Mouse (Mus musculus) inflammation-experienced regulatory T-cells, adult 6 months (primary cell): Measurements from ENCODE around the gene Plxnb1. TPM values are rescaled to one million over a fixed set of nuclear protein-coding genes. Genes with fewer than 3 reads are reported as not detected.

Experiments used
- ATAC-seq: one replicate; pipeline ENCODE4 v1.8.0; 2017
- polyA plus RNA-seq, 3 experiments: library from polyadenylated mRNA; unstranded; fragments of 100-300 nt; shearing (Covaris generic); gene quantifications; one replicate each; pipeline ENCODE4 v1.2.1; 2017

The Plxnb1 gene
- polyA plus RNA-seq, 3 experiments from 2014 or later = 1.1 to 1.5 (median 1.1) TPM

DNA sequence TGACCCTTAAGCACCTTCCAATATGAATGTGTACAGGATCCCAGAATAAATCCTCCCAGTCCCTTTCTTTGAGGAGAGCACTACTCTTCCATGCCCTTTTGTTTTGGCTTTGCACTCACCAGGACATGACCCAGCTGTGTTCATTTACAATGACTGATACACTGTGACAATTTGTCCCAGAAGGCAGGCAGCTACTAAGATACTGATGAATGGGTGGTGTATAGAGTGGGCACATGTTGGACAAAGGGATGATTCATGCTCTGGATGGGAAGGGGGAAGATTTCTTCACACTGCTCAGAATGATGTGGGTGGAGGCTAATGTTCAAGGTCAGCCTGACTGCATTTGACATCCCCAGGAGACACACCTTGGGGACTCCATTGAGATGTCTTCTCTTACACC is 72.1 kb downstream of the Plxnb1 start:
- ATAC-seq = no peak

Other genes with a start within 250 kb of the Plxnb1 start
- gene Slc26a6, start 242.1 kb upstream of the Plxnb1 start, polyA plus RNA-seq = 10 to 100 TPM in 1 of 3 experiments, 1 to 10 TPM in 2; 7.3 to 12.6 (median 8.2) TPM
- gene Tmem89, start 180.8 kb upstream of the Plxnb1 start, polyA plus RNA-seq = not detected
- gene Uqcrc1, start 158.8 kb upstream of the Plxnb1 start, polyA plus RNA-seq = 100 to 1,000 TPM; 187 to 203 (median 188) TPM
- gene Col7a1, start 141.8 kb upstream of the Plxnb1 start, polyA plus RNA-seq = under 1 TPM in 2 of 3 experiments, not detected in 1; 0.05 to 0.39 TPM
- gene Ucn2, start 109.4 kb upstream of the Plxnb1 start, polyA plus RNA-seq = not detected
- gene Pfkfb4, start 103.6 kb upstream of the Plxnb1 start, polyA plus RNA-seq = 1 to 10 TPM; 2.7 to 4.4 (median 4.2) TPM
- 1,000 to 10,000 TPM; 1,866 to 3,808 (median 3,640) TPM for gene Shisa5, start 56.8 kb upstream of the Plxnb1 start, polyA plus RNA-seq
- gene Trex1, start 35.7 kb upstream of the Plxnb1 start, polyA plus RNA-seq = 10 to 100 TPM; 42.7 to 50.3 (median 49.9) TPM
- gene Atrip, start 21.3 kb upstream of the Plxnb1 start, polyA plus RNA-seq = 10 to 100 TPM; 19.2 to 28.2 (median 24.9) TPM
- gene Ccdc51, start 12.9 kb upstream of the Plxnb1 start, polyA plus RNA-seq = 10 to 100 TPM; 12.1 to 15.5 (median 12.3) TPM
- 100 to 1,000 TPM; 763 to 998 (median 907) TPM for gene Tma7, start 12.8 kb upstream of the Plxnb1 start, polyA plus RNA-seq
- gene Fbxw21, start 66.7 kb downstream of the Plxnb1 start, polyA plus RNA-seq = not detected
- gene Fbxw13, start 100.6 kb downstream of the Plxnb1 start, polyA plus RNA-seq = not detected
- gene Fbxw20, start 139.4 kb downstream of the Plxnb1 start, polyA plus RNA-seq = not detected
- not detected for gene Fbxw14, start 192.3 kb downstream of the Plxnb1 start, polyA plus RNA-seq
- not detected for gene Fbxw28, start 244.3 kb downstream of the Plxnb1 start, polyA plus RNA-seq